Mouse (Mus musculus) embryonic facial prominence, embryonic 11.5 days (tissue): ENCODE results near the gene Aldh3b3. TPM values are rescaled to one million over a fixed set of nuclear protein-coding genes. Genes with fewer than 3 reads are reported as not detected.
A peak's percentile ranks its signal among the peaks of the same experiment; 100 is the strongest.

Source experiments
- ATAC-seq: fragments of 200-750 bp; cut with Nextera tagmentation; replicated peaks from 2 replicates; pipeline ENCODE4 v1.8.0; 2017; ENCODE audit warnings: low read depth; ENCODE audit not compliant: insufficient number of reproducible peaks, low FRiP score, low TSS enrichment
- DNase-seq: peaks from one replicate; pipeline ENCODE4 v3.0.0-alpha.2; 2015; ENCODE audit warnings: low spot score
- H3K27ac ChIP-seq: fragments of 300-500 bp; sonication (generic); replicated peaks from 2 replicates; pipeline ENCODE4 v1.5.1; 2014; ENCODE audit warnings: mild to moderate bottlenecking, low read depth, low read length, control low read depth
- H3K27me3 ChIP-seq: fragments of 300-500 bp; sonication (generic); 2 replicates; pipeline ENCODE4 v1.6.1; 2014; ENCODE audit warnings: mild to moderate bottlenecking, low read length, moderate library complexity, mixed read lengths; ENCODE audit not compliant: control insufficient read depth, insufficient read depth
- H3K36me3 ChIP-seq: fragments of 300-500 bp; sonication (generic); replicated peaks from 2 replicates; pipeline ENCODE4 v1.6.1; 2014; ENCODE audit warnings: low read depth, mild to moderate bottlenecking, low read length, moderate library complexity, mixed read lengths; ENCODE audit not compliant: control insufficient read depth, insufficient read depth
- H3K4me1 ChIP-seq: fragments of 300-500 bp; sonication (generic); 2 replicates; pipeline ENCODE4 v1.6.1; 2014; ENCODE audit warnings: low read length, mixed read lengths; ENCODE audit not compliant: control insufficient read depth, insufficient read depth
- H3K4me2 ChIP-seq: fragments of 300-500 bp; sonication (generic); 2 replicates; pipeline ENCODE4 v1.6.1; 2014; ENCODE audit warnings: low read depth, mild to moderate bottlenecking, control low read depth, low read length, moderate library complexity
- H3K4me3 ChIP-seq: fragments of 300-500 bp; sonication (generic); 2 replicates; pipeline ENCODE4 v1.5.1; 2014; ENCODE audit warnings: low read depth, low read length, control low read depth
- H3K9ac ChIP-seq: fragments of 300-500 bp; sonication (generic); replicated peaks from 2 replicates; pipeline ENCODE4 v1.6.1; 2014; ENCODE audit warnings: mild to moderate bottlenecking, control low read depth, low read length
- H3K9me3 ChIP-seq: fragments of 300-500 bp; sonication (generic); replicated peaks from 2 replicates; pipeline ENCODE4 v1.6.1; 2016; ENCODE audit warnings: mild to moderate bottlenecking, low read length, inconsistent platforms, mixed read lengths; ENCODE audit not compliant: control insufficient read depth
- WGBS: fragments of 180-500 bp; shearing (Covaris S2); extraction: QIAGEN DNeasy Blood & Tissue Kit; methylation state at CpG from one replicate; pipeline ENCODE4 v1.1.7; 2014; 5-methylcytosine and 5-hydroxymethylcytosine counted together
- polyA plus RNA-seq: library from polyadenylated mRNA; unstranded; fragments of >200 nt; fragmentation: Nextera tagmentation; extraction: Ambion mirVana; gene quantifications from 2 replicates; pipeline ENCODE4 v1.2.1, GENCODE M21; 2014

Gene Aldh3b3
- polyA plus RNA-seq, 1 experiment from 2014 or later = not detected

GRCm38 (mm10) chr19:3985261-3985681 is 26.8 kb downstream of the Aldh3b3 start:
- no peak overlapping the region for H3K4me3 ChIP-seq
- H3K9ac ChIP-seq = no peak overlapping the region
- H3K36me3 ChIP-seq = no peaks in the 10 kb centered on the region
- H3K4me1 ChIP-seq = no peaks in the 10 kb centered on the region; the same call in 1 of the 2 replicates
- no peak for ATAC-seq
- WGBS = 34% methylated on average over 8 of the region's 8 CpGs
- no peak overlapping the region for H3K27ac ChIP-seq
- no peaks in the 10 kb centered on the region for H3K27me3 ChIP-seq
- peak; percentile 9 for DNase-seq
- no peak overlapping the region for H3K4me2 ChIP-seq
- no peaks in the 10 kb centered on the region for H3K9me3 ChIP-seq

- 13% methylated on average over 8 of the region's 8 CpGs for WGBS
- no peak within 1 kb of the TSS; the same call in 1 of the 2 replicates for H3K4me2 ChIP-seq
Measured at GRCm38 (mm10) chr19:3986334-3986733, 27.9 kb downstream of the Aldh3b3 start, which contains the start of gene Acy3. TSS of gene Acy3 (plus strand) at chr19:3986570.

GRCm38 (mm10) chr19:3988066-3988465 is 29.6 kb downstream of the Aldh3b3 start:
- DNase-seq (no peak), ATAC-seq (no peak)
- Histone ChIP-seq H3K9me3 (no peaks in the 10 kb centered on the region), H3K36me3 (no peaks in the 10 kb centered on the region), H3K9ac (no peak overlapping the region), H3K4me2 (no peak overlapping the region), H3K27ac (no peak overlapping the region), H3K4me3 (no peak overlapping the region), H3K27me3 (no peaks in the 10 kb centered on the region), H3K4me1 (no peaks in the 10 kb centered on the region; the same call in 1 of the 2 replicates)
- WGBS = 86% methylated on average over 14 of the region's 14 CpGs

More at GRCm38 (mm10) chr19:3986334-3986733, 27.9 kb downstream of the Aldh3b3 start, which contains the start of gene Acy3:
- DNase-seq (peak; percentile 54), ATAC-seq (no peak)
- no peaks in the 10 kb centered on the region for H3K27me3 ChIP-seq
- H3K27ac ChIP-seq = no peak within 1 kb of the TSS; the same call in 1 of the 2 replicates
- H3K9ac ChIP-seq = no peak within 1 kb of the TSS
- H3K9me3 ChIP-seq = no peaks in the 10 kb centered on the region
- no peaks in the 10 kb centered on the region; the same call in 1 of the 2 replicates for H3K4me1 ChIP-seq
- no peak within 1 kb of the TSS for H3K4me3 ChIP-seq
- no peaks in the 10 kb centered on the region for H3K36me3 ChIP-seq

- Histone ChIP-seq H3K27me3 (no peaks in the 10 kb centered on the region), H3K4me2 (no peak overlapping the region), H3K9ac (no peak overlapping the region), H3K27ac (no peak overlapping the region), H3K36me3 (no peaks in the 10 kb centered on the region), H3K4me1 (no peaks in the 10 kb centered on the region; the same call in 1 of the 2 replicates), H3K9me3 (no peaks in the 10 kb centered on the region), H3K4me3 (no peak overlapping the region)
- peak; percentile 24 for DNase-seq
- 88% methylated on average over 4 of the region's 4 CpGs for WGBS
- ATAC-seq = no peak
Measured at GRCm38 (mm10) chr19:3988750-3989149, 30.3 kb downstream of the Aldh3b3 start.

- Histone ChIP-seq H3K27ac (no peak overlapping the region), H3K4me3 (no peak overlapping the region), H3K9me3 (no peaks in the 10 kb centered on the region), H3K36me3 (no peaks in the 10 kb centered on the region), H3K9ac (no peak overlapping the region), H3K27me3 (no peaks in the 10 kb centered on the region), H3K4me1 (no peaks in the 10 kb centered on the region; the same call in 1 of the 2 replicates), H3K4me2 (no peak overlapping the region)
- WGBS = 66% methylated on average over 6 of the region's 6 CpGs
- DNase-seq = no peak
- no peak for ATAC-seq
Measured at GRCm38 (mm10) chr19:3990804-3991203, 32.4 kb downstream of the Aldh3b3 start.

GRCm38 (mm10) chr19:3991562-3991961 is 33.1 kb downstream of the Aldh3b3 start:
- 82% methylated on average over 3 of the region's 3 CpGs for WGBS
- no peaks in the 10 kb centered on the region for H3K36me3 ChIP-seq
- H3K9ac ChIP-seq = no peak overlapping the region
- H3K4me3 ChIP-seq = no peak overlapping the region
- DNase-seq = no peak
- H3K4me2 ChIP-seq = no peak overlapping the region
- ATAC-seq = no peak
- H3K27ac ChIP-seq = no peak overlapping the region
- no peaks in the 10 kb centered on the region for H3K4me1 ChIP-seq
- no peaks in the 10 kb centered on the region for H3K9me3 ChIP-seq
- H3K27me3 ChIP-seq = no peaks in the 10 kb centered on the region

GRCm38 (mm10) chr19:3991966-3992365 is 33.5 kb downstream of the Aldh3b3 start:
- H3K9ac ChIP-seq = no peak overlapping the region
- H3K27me3 ChIP-seq = no peaks in the 10 kb centered on the region
- H3K9me3 ChIP-seq = no peaks in the 10 kb centered on the region
- H3K4me1 ChIP-seq = no peaks in the 10 kb centered on the region
- DNase-seq (no peak), ATAC-seq (no peak)
- H3K27ac ChIP-seq = no peak overlapping the region
- H3K4me2 ChIP-seq = no peak overlapping the region
- no peak overlapping the region for H3K4me3 ChIP-seq
- WGBS = 86% methylated on average over 3 of the region's 3 CpGs
- H3K36me3 ChIP-seq = no peaks in the 10 kb centered on the region

- Histone ChIP-seq H3K36me3 (no peaks in the 10 kb centered on the region), H3K4me3 (no peak within 1 kb of the TSS), H3K27ac (no peak within 1 kb of the TSS), H3K9ac (no peak within 1 kb of the TSS), H3K9me3 (no peaks in the 10 kb centered on the region), H3K4me1 (no peaks in the 10 kb centered on the region), H3K27me3 (no peaks in the 10 kb centered on the region), H3K4me2 (no peak within 1 kb of the TSS)
- DNase-seq (no peak), ATAC-seq (no peak)
- 56% methylated on average over 5 of the region's 5 CpGs for WGBS
Measured at GRCm38 (mm10) chr19:3992416-3992815, 34.0 kb downstream of the Aldh3b3 start, which contains the start of gene Tbx10. TSS of gene Tbx10 (plus strand) at chr19:3992752.
